Mouse (Mus musculus) brain, embryonic 14.5 days (tissue): ENCODE measurements around the gene Lpo.

Source experiments
- CTCF ChIP-seq: fragments of 200-500 bp; IDR thresholded peaks from 2 replicates; pipeline ENCODE4 v1.5.1; 2012; ENCODE audit warnings: inconsistent platforms, mild to moderate bottlenecking, moderate library complexity, borderline replicate concordance; ENCODE audit not compliant: insufficient read depth, insufficient read length; ENCODE audit errors: extremely low read depth
- POLR2A ChIP-seq: fragments of 200-500 bp; IDR thresholded peaks from 2 replicates; pipeline ENCODE4 v1.6.1; 2012; ENCODE audit warnings: mild to moderate bottlenecking, inconsistent platforms, borderline replicate concordance; ENCODE audit not compliant: poor library complexity, insufficient read depth, insufficient read length, severe bottlenecking; ENCODE audit errors: extremely low read depth

- TF ChIP-seq CTCF (no peak), POLR2A (no peak)
Observed at GRCm38 (mm10) chr11:87828239-87828900, at the start of gene Lpo.
